Mouse (Mus musculus) hindbrain, embryonic 13.5 days (tissue): ENCODE measurements around the gene Raver1. TPM values are rescaled to one million over a fixed set of nuclear protein-coding genes. Genes with fewer than 3 reads are reported as not detected.

ENCODE experiments used
- microRNA counts: library from miRNA; unstranded; fragments of <30 nt; microRNA quantifications from one replicate; lab custom pipeline; 2016
- microRNA-seq: library from miRNA; unstranded; fragments of <30 nt; microRNA quantifications from one replicate; pipeline ENCODE4, GENCODE M21; 2016
- polyA plus RNA-seq: library from polyadenylated mRNA; unstranded; fragments of >200 nt; fragmentation: Nextera tagmentation; extraction: Ambion mirVana; gene quantifications from 2 replicates; pipeline ENCODE4 v1.2.1, GENCODE M21; 2015

The Raver1 gene
- polyA plus RNA-seq, 1 experiment from 2014 or later: 28.3 TPM

MicroRNA genes within 50 kb of the gene (microRNA counts, 519-probe panel; counts per million panel counts)
- 3,632 counts per million, percentile 50 among the panel's probes with 10 or more counts for microRNA mmu-miR-1900 (lab: Ali Mortazavi, UCI)

Small RNA genes lying within 50 kb of the gene (microRNA-seq; reads per million reads assigned to microRNA genes)
- gene Mir1900 (not detected), gene Mir7082 (0.93 reads per million)

Other genes starting within 250 kb of the Raver1 start
- gene A230050P20Rik, start 223.4 kb downstream of the Raver1 start, polyA plus RNA-seq: 1.9 and 2.3 TPM in 2 replicates
- gene Angptl6, start 212.3 kb downstream of the Raver1 start, polyA plus RNA-seq: 9.8 and 10.1 TPM in 2 replicates
- gene Ppan, start 203.8 kb downstream of the Raver1 start, polyA plus RNA-seq: 46.9 and 50.3 TPM in 2 replicates
- 252 and 265 TPM in 2 replicates for gene Eif3g, start 193.4 kb downstream of the Raver1 start, polyA plus RNA-seq
- 65.1 and 65.8 TPM in 2 replicates for gene Dnmt1, start 132.1 kb downstream of the Raver1 start, polyA plus RNA-seq
- gene S1pr2, start 115.2 kb downstream of the Raver1 start, polyA plus RNA-seq: 11.0 and 14.3 TPM in 2 replicates
- 98.2 and 104 TPM in 2 replicates for gene Mrpl4, start 89.3 kb downstream of the Raver1 start, polyA plus RNA-seq
- 3.4 and 4.4 TPM in 2 replicates for gene Icam1, start 76.0 kb downstream of the Raver1 start, polyA plus RNA-seq
- gene Icam4, start 62.6 kb downstream of the Raver1 start, polyA plus RNA-seq: 0.21 TPM in 1 of 2 replicates, not detected in the other
- 0.58 and 0.80 TPM in 2 replicates for gene Icam5, start 59.9 kb downstream of the Raver1 start, polyA plus RNA-seq
- 0.92 and 1.9 TPM in 2 replicates for gene Zglp1, start 24.9 kb downstream of the Raver1 start, polyA plus RNA-seq
- gene Gm49373, start 18.9 kb downstream of the Raver1 start, polyA plus RNA-seq: 1.9 and 2.4 TPM in 2 replicates
- gene Fdx1l, start 18.4 kb downstream of the Raver1 start, polyA plus RNA-seq: 57.3 and 63.1 TPM in 2 replicates
- 0.92 and 2.8 TPM in 2 replicates for gene Gm38431, start within 50 bp of the Raver1 start, polyA plus RNA-seq
- gene Tyk2, start 39.2 kb upstream of the Raver1 start, polyA plus RNA-seq: 12.4 and 12.8 TPM in 2 replicates
- gene Cdc37, start 58.0 kb upstream of the Raver1 start, polyA plus RNA-seq: 221 and 223 TPM in 2 replicates
- 17.6 and 18.8 TPM in 2 replicates for gene Pde4a, start 73.7 kb upstream of the Raver1 start, polyA plus RNA-seq
- gene Keap1, start 147.4 kb upstream of the Raver1 start, polyA plus RNA-seq: 61.8 and 64.7 TPM in 2 replicates
- 2.8 and 3.4 TPM in 2 replicates for gene S1pr5, start 156.4 kb upstream of the Raver1 start, polyA plus RNA-seq
- gene Atg4d, start 173.3 kb upstream of the Raver1 start, polyA plus RNA-seq: 51.1 and 51.8 TPM in 2 replicates
- gene Kri1, start 196.0 kb upstream of the Raver1 start, polyA plus RNA-seq: 16.3 and 17.1 TPM in 2 replicates
- 89.2 and 90.3 TPM in 2 replicates for gene Cdkn2d, start 199.4 kb upstream of the Raver1 start, polyA plus RNA-seq
- gene Ap1m2, start 220.3 kb upstream of the Raver1 start, polyA plus RNA-seq: 0.62 and 0.71 TPM in 2 replicates
- gene Slc44a2, start 228.7 kb upstream of the Raver1 start, polyA plus RNA-seq: 68.1 and 73.8 TPM in 2 replicates